Mouse (Mus musculus): ENCODE measurements around the gene Zfp968. TPM values are rescaled to one million over a fixed set of nuclear protein-coding genes. Genes with fewer than 3 reads are reported as not detected.
"Not testable (repeated sequence)": the region's sequence is repeated elsewhere in the genome, so short reads cannot be mapped to it uniquely, and the experiment has no call there.

Gene Zfp968
- polyA plus RNA-seq (2014; fragmentation: Nextera tagmentation; extraction: Ambion mirVana) = 5.0 and 5.6 TPM in 2 replicates

- not testable (repeated sequence) for H3K9me3 ChIP-seq (ENCODE audit: control insufficient read depth, low read length); H3K36me3 ChIP-seq (ENCODE audit: control insufficient read depth, insufficient read depth, low read length)
These were observed at the start of gene Zfp968 for GRCm38 (mm10) chr2:175372136-175372535. Gene Zfp968, plus strand, starts transcription at chr2:175372436.

GRCm38 (mm10) chr2:175338097-175338496, 34.1 kb upstream of the Zfp968 start, which contains the start of gene Gm4631:
Gene Gm4631, minus strand, starts transcription at chr2:175338197.
- not testable (repeated sequence) for H3K9ac ChIP-seq (ENCODE audit: low read length); H3K36me3 ChIP-seq (ENCODE audit: control insufficient read depth, insufficient read depth, low read length); H3K27ac ChIP-seq (replicated peaks; ENCODE audit: low read depth, low read length); H3K4me1 ChIP-seq (ENCODE audit: control insufficient read depth, insufficient read depth, low read length); H3K4me3 ChIP-seq (ENCODE audit: low read depth, low read length); H3K27me3 ChIP-seq (ENCODE audit: control insufficient read depth, insufficient read depth, low read length); DNase-seq (ENCODE audit: low spot score); H3K4me2 ChIP-seq (ENCODE audit: low read depth, severe bottlenecking); ATAC-seq (ENCODE audit: insufficient number of reproducible peaks, low FRiP score, low TSS enrichment, low read depth); H3K9me3 ChIP-seq (ENCODE audit: control insufficient read depth, low read length)
- no CpG with 5 or more reads among the region's 8 CpGs for WGBS

More at GRCm38 (mm10) chr2:175372136-175372535, at the start of gene Zfp968:
- DNase-seq (ENCODE audit: low spot score); ATAC-seq (ENCODE audit: insufficient number of reproducible peaks, low FRiP score, low TSS enrichment, low read depth); H3K4me3 ChIP-seq (ENCODE audit: low read depth, low read length); H3K9ac ChIP-seq (ENCODE audit: low read length); H3K27ac ChIP-seq (replicated peaks; ENCODE audit: low read depth, low read length); H3K4me1 ChIP-seq (ENCODE audit: control insufficient read depth, insufficient read depth, low read length); H3K4me2 ChIP-seq (ENCODE audit: low read depth, severe bottlenecking); H3K27me3 ChIP-seq (ENCODE audit: control insufficient read depth, insufficient read depth, low read length): not testable (repeated sequence)
- no CpG with 5 or more reads among the region's 6 CpGs for WGBS

Other genes with a start within 250 kb of the Zfp968 start
- gene Gm14399, start 230.4 kb upstream of the Zfp968 start, polyA plus RNA-seq (2014; fragmentation: Nextera tagmentation; extraction: Ambion mirVana) = 7.5 and 8.3 TPM in 2 replicates
- 1.2 and 1.3 TPM in 2 replicates for gene Gm14443, start 196.6 kb upstream of the Zfp968 start, polyA plus RNA-seq (2014; fragmentation: Nextera tagmentation; extraction: Ambion mirVana)
- 9.3 and 10.9 TPM in 2 replicates for gene Gm14391, start 165.5 kb upstream of the Zfp968 start, polyA plus RNA-seq (2014; fragmentation: Nextera tagmentation; extraction: Ambion mirVana)
- 3.3 and 5.3 TPM in 2 replicates for gene Gm14440, start 97.3 kb upstream of the Zfp968 start, polyA plus RNA-seq (2014; fragmentation: Nextera tagmentation; extraction: Ambion mirVana)
- 24.6 and 26.1 TPM in 2 replicates for gene Gm4631, start 34.2 kb upstream of the Zfp968 start, polyA plus RNA-seq (2014; fragmentation: Nextera tagmentation; extraction: Ambion mirVana)
- 15.7 and 16.0 TPM in 2 replicates for gene Gm4724, start 63.4 kb downstream of the Zfp968 start, polyA plus RNA-seq (2014; fragmentation: Nextera tagmentation; extraction: Ambion mirVana)
- gene Zfp965, start 97.5 kb downstream of the Zfp968 start, polyA plus RNA-seq (2014; fragmentation: Nextera tagmentation; extraction: Ambion mirVana) = 6.8 and 8.1 TPM in 2 replicates